Mouse (Mus musculus) thymus, adult 2 months (tissue): ENCODE measurements around the gene Adgra3. TPM values are rescaled to one million over a fixed set of nuclear protein-coding genes. Genes with fewer than 3 reads are reported as not detected.

ENCODE experiments used
- DNase-seq: peaks from one replicate; pipeline ENCODE4 v3.0.0; 2021
- H3K27ac ChIP-seq: fragments of 200-500 bp; 2 replicates; pipeline ENCODE4 v1.5.1; 2012; ENCODE audit warnings: low read length, control low read depth; ENCODE audit not compliant: control insufficient read depth, insufficient read depth
- H3K27me3 ChIP-seq: fragments of 200-500 bp; 2 replicates; pipeline ENCODE4 v1.6.1; 2012; ENCODE audit warnings: mild to moderate bottlenecking, low read length, moderate library complexity, mixed read lengths; ENCODE audit not compliant: control insufficient read depth, insufficient read depth
- H3K36me3 ChIP-seq: fragments of 200-500 bp; 2 replicates; pipeline ENCODE4 v1.6.1; 2012; ENCODE audit warnings: mild to moderate bottlenecking, low read length, moderate library complexity; ENCODE audit not compliant: control insufficient read depth, insufficient read depth
- H3K4me1 ChIP-seq: fragments of 200-500 bp; replicated peaks from 2 replicates; pipeline ENCODE4 v1.6.1; 2012; ENCODE audit warnings: low read length; ENCODE audit not compliant: control insufficient read depth, insufficient read depth
- H3K4me3 ChIP-seq: fragments of 200-500 bp; 2 replicates; pipeline ENCODE4 v1.5.1; 2012; ENCODE audit warnings: mild to moderate bottlenecking, low read length, control low read depth, moderate library complexity; ENCODE audit not compliant: control insufficient read depth, insufficient read depth
- CTCF ChIP-seq: fragments of 200-500 bp; IDR thresholded peaks from 2 replicates; pipeline ENCODE4 v1.5.1; 2012; ENCODE audit warnings: mild to moderate bottlenecking, control low read depth, low read length, moderate library complexity, borderline replicate concordance; ENCODE audit not compliant: control insufficient read depth, poor library complexity, insufficient read depth; ENCODE audit errors: extremely low read depth
- POLR2A ChIP-seq: fragments of 200-500 bp; IDR thresholded peaks from 2 replicates; pipeline ENCODE4 v1.6.1; 2012; ENCODE audit warnings: mild to moderate bottlenecking, low read length, control low read depth, moderate library complexity; ENCODE audit not compliant: control insufficient read depth, poor library complexity, insufficient read depth; ENCODE audit errors: extremely low read depth
- WGBS: fragments of 180-500 bp; shearing (Covaris S2); methylation state at CpG from one replicate; pipeline ENCODE4 v1.1.7; 2018; 5-methylcytosine and 5-hydroxymethylcytosine counted together
- polyA plus RNA-seq: library from polyadenylated mRNA; depleted of rRNA; stranded (reverse); fragments of >200 nt; gene quantifications from 2 replicates; pipeline ENCODE4 v1.2.3, GENCODE M21; 2012

The Adgra3 gene
- polyA plus RNA-seq, 1 experiment, result 5.1 TPM

GRCm38 (mm10) chr5:50052456-50052855 is 6.3 kb downstream of the Adgra3 start:
- Histone ChIP-seq H3K4me3 (no peak overlapping the region), H3K27me3 (no peaks in the 10 kb centered on the region), H3K36me3 (no peaks in the 10 kb centered on the region), H3K4me1 (no peaks in the 10 kb centered on the region), H3K27ac (no peak overlapping the region)
- 80% methylated on average over 4 of the region's 4 CpGs for WGBS
- DNase-seq, result no peak
- TF ChIP-seq CTCF, result no peak
- TF ChIP-seq POLR2A, result no peak

- Histone ChIP-seq H3K4me1 (no peaks in the 10 kb centered on the region), H3K27me3 (no peaks in the 10 kb centered on the region), H3K36me3 (no peaks in the 10 kb centered on the region), H3K4me3 (no peak overlapping the region), H3K27ac (no peak overlapping the region)
- 94% methylated on average over 21 of the region's 21 CpGs for WGBS
- no peak for DNase-seq
- TF ChIP-seq POLR2A, result no peak
- TF ChIP-seq CTCF, result no peak
Observed at GRCm38 (mm10) chr5:50050668-50051425, 8.0 kb downstream of the Adgra3 start.

GRCm38 (mm10) chr5:50050037-50050436 is 8.8 kb downstream of the Adgra3 start:
- 86% methylated on average over 3 of the region's 3 CpGs for WGBS
- TF ChIP-seq CTCF (no peak), POLR2A (no peak)
- H3K27ac ChIP-seq, result no peak overlapping the region
- no peaks in the 10 kb centered on the region for H3K27me3 ChIP-seq
- no peaks in the 10 kb centered on the region for H3K36me3 ChIP-seq
- no peak for DNase-seq
- H3K4me3 ChIP-seq, result no peak overlapping the region
- H3K4me1 ChIP-seq, result no peaks in the 10 kb centered on the region

DNA sequence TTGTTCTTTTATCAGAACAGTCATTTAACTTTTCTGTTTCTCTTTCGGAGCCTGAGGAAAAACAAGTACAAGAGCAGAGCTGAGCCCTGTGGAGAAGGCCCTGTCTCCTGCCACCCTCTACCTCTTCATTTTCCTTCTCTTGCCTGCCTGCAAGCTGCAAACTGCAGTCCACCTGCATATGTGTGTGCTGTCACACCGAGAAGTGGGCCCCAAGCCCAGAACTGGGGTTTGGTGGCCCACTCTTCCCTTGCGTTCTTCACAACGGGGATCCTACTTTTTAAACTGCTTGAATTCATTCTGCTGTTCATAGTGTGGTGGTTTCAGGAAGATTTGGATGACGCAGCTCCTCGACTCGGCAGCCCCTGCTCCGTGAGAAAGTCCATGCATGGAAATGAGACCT is 9.3 kb downstream of the Adgra3 start:
- H3K4me1 ChIP-seq, result no peaks in the 10 kb centered on the region
- H3K36me3 ChIP-seq, result no peaks in the 10 kb centered on the region
- H3K27ac ChIP-seq, result no peak overlapping the region
- TF ChIP-seq CTCF, result no peak
- H3K27me3 ChIP-seq, result no peaks in the 10 kb centered on the region
- no peak overlapping the region for H3K4me3 ChIP-seq
- no peak for DNase-seq
- WGBS, result 93% methylated on average over 8 of the region's 8 CpGs

DNA sequence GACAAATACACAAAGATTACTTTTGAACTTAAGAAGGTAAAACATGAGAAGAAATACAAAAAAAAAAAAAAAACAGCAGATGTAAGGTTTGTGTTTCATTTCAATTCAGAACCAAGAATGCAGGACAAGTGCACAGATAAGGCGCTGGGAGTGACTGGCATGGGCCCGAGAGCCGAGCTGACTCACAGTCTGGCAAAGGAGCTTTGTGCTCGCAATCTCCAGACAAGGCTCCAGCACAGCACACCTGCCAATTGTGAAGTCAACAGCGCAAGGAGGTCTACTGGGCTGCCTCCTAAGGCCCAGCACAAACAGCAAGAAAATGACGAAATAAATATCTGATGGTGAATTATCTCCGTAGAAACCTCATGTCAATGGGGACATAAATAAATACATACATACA is 9.8 kb downstream of the Adgra3 start:
- Histone ChIP-seq H3K27ac (no peak overlapping the region), H3K4me1 (no peaks in the 10 kb centered on the region), H3K36me3 (no peaks in the 10 kb centered on the region), H3K27me3 (no peaks in the 10 kb centered on the region), H3K4me3 (no peak overlapping the region)
- WGBS, result 95% methylated on average over 7 of the region's 7 CpGs
- no peak for TF ChIP-seq CTCF
- no peak for DNase-seq

DNA sequence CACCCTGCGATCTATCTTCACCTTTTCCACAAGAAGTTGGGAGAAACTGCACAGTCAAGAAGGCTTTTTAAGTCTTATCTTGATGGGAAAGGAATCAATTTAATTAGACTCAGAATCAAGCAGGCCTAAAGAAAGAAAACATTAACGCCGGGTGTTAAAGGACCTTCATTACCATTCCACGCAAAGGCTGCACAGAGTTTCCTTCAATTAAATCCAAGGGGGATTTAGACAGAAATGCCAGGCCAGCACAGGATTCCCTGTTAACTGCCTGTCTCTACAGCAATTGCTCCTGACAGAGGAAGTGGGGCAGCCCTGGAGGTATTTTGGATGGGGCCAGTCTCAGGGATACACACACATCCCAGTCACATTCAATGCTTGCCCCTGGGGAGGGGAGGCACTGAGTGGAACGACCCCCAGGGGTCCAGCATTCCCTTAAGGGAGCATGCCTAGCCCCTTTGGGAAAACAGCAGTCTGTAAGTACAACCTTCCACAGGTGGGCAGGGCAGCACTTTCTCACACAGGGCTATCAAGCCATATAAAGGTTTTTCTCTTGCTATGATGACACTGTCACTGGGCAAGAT is 10.4 kb downstream of the Adgra3 start:
- Histone ChIP-seq H3K4me3 (no peak overlapping the region), H3K4me1 (no peaks in the 10 kb centered on the region), H3K27ac (no peak overlapping the region), H3K27me3 (no peaks in the 10 kb centered on the region), H3K36me3 (no peaks in the 10 kb centered on the region)
- 84% methylated on average over 5 of the region's 5 CpGs for WGBS
- no peak for DNase-seq
- TF ChIP-seq POLR2A (no peak), CTCF (no peak)

- no peaks in the 10 kb centered on the region for H3K27me3 ChIP-seq
- TF ChIP-seq POLR2A, result no peak
- no peak for TF ChIP-seq CTCF
- no peaks in the 10 kb centered on the region for H3K36me3 ChIP-seq
- WGBS, result 93% methylated on average over 6 of the region's 6 CpGs
- DNase-seq, result no peak
- H3K4me3 ChIP-seq, result no peak overlapping the region
- no peak overlapping the region for H3K27ac ChIP-seq
- H3K4me1 ChIP-seq, result no peaks in the 10 kb centered on the region
Observed at GRCm38 (mm10) chr5:50045180-50045579, 13.6 kb downstream of the Adgra3 start.
